Mouse (Mus musculus) embryonic facial prominence, embryonic 10.5 days (tissue): ENCODE results near the gene Ahrr. TPM values are rescaled to one million over a fixed set of nuclear protein-coding genes. Genes with fewer than 3 reads are reported as not detected.

ENCODE experiments used
- polyA plus RNA-seq: library from polyadenylated mRNA; unstranded; fragments of >200 nt; fragmentation: Nextera tagmentation; extraction: Ambion mirVana; gene quantifications from 2 replicates; pipeline ENCODE4 v1.2.1, GENCODE M21; 2016

Gene Ahrr
- polyA plus RNA-seq, 1 experiment from 2014 or later: 1.5 TPM

Other genes starting within 250 kb of the Ahrr start
- gene Cep72, start 230.0 kb downstream of the Ahrr start, polyA plus RNA-seq: 22.1 and 25.0 TPM in 2 replicates
- 0.02 TPM in 1 of 2 replicates, not detected in the other for gene Slc9a3, start 170.9 kb downstream of the Ahrr start, polyA plus RNA-seq
- gene Exoc3, start 83.6 kb downstream of the Ahrr start, polyA plus RNA-seq: 77.4 and 82.2 TPM in 2 replicates
- gene Pdcd6, start 25.2 kb upstream of the Ahrr start, polyA plus RNA-seq: 128 and 135 TPM in 2 replicates
- 252 and 254 TPM in 2 replicates for gene Sdha, start 57.9 kb upstream of the Ahrr start, polyA plus RNA-seq
- gene Ccdc127, start 58.0 kb upstream of the Ahrr start, polyA plus RNA-seq: 55.8 and 59.1 TPM in 2 replicates
- not detected in 2 replicates for gene Lrrc14b, start 71.7 kb upstream of the Ahrr start, polyA plus RNA-seq
- gene Zfp72, start 98.5 kb upstream of the Ahrr start, polyA plus RNA-seq: 6.4 and 6.9 TPM in 2 replicates
- 88.2 and 91.3 TPM in 2 replicates for gene Ftl1-ps1, start 107.4 kb upstream of the Ahrr start, polyA plus RNA-seq
- gene Zfp825, start 201.7 kb upstream of the Ahrr start, polyA plus RNA-seq: 22.1 and 25.9 TPM in 2 replicates